Mouse (Mus musculus): ENCODE results near the gene Gpr139. TPM values are rescaled to one million over a fixed set of nuclear protein-coding genes. Genes with fewer than 3 reads are reported as not detected.
A peak's percentile ranks its signal among the peaks of the same experiment; 100 is the strongest.

The Gpr139 gene
- polyA plus RNA-seq (2015; fragmentation: Nextera tagmentation; extraction: Ambion mirVana): not detected in 2 replicates

DNA sequence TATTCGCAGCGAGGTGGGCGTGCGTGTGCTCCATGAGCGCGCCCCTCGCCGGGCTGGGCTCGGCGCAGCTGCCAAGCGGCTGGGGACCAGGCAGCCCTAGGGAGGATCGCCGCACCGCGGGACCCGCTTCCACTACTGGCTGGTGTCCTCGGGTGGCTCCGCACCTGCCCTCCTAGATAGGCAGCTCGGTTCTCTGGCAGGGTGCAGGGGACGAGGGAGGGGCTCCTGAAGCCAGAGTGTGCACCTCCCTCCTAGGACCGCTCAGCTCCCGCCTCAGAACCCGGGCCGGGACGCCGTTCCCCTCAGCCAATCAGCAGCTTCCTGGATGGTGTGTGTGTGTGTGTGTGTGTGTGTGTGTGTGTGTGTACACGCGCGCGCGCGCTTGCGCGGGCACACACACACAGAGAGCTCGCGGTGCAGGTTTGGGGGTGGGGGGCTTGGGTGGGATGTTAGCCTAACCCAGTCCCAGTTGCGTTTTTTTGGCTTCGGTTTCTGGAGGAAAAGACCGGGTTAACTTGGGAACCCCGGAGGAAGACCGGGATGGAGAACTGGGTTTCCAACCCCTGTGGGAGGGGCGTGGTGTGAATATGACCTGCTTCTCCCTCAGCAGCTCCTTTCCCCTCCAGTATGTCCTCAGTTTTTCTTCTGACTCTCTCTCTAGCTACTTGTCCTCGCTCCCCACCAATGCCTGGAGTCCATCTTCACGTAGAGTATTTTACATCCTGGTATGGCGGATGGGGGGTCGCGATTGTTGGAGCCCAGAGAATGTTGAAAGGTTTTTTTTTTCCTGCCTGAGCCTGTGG, at the start of gene Gpr139:
Gpr139 (minus strand) TSS at position 263 of the 803 bp plus-strand sequence.
- peaks cover 7% of the 10 kb centered on the region; the same call in 1 of the 2 replicates for H3K4me1 ChIP-seq
- ATAC-seq (ENCODE audit: insufficient number of reproducible peaks, low FRiP score, low TSS enrichment, low read depth): peak; percentile 58
- peaks cover 50% of the 10 kb centered on the region for H3K27me3 ChIP-seq
- H3K27ac ChIP-seq (replicated peaks): no peak within 1 kb of the TSS
- under 1% methylated on average over 47 of the region's 47 CpGs for WGBS
- H3K9ac ChIP-seq: no peak within 1 kb of the TSS
- H3K9me3 ChIP-seq (replicated peaks): no peaks in the 10 kb centered on the region
- peak within 1 kb of the TSS; percentile 43 for H3K4me3 ChIP-seq (replicated peaks)
- peak within 1 kb of the TSS; percentile 80 for H3K4me2 ChIP-seq (replicated peaks)
- no peaks in the 10 kb centered on the region for H3K36me3 ChIP-seq

DNA sequence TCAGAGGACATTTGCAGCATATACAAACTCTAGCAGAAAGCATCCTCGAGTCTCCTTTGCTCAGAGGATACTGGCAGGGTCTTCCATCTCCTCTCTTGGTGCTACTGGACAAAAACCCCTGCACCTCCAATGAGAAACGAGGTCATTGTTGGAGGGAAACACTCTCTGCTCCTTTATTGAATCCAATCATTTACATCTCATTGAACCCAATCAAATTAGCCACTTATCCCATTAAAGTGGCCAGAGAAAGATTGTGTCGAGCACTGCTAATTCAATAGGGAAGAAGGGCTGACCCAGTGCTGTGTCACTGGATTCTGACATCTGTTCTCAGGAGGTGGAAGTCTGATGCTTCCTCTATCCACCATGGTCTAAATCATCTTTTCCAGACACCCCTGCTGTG, 46.6 kb upstream of the Gpr139 start:
- H3K9me3 ChIP-seq (replicated peaks): no peaks in the 10 kb centered on the region
- H3K36me3 ChIP-seq: no peaks in the 10 kb centered on the region
- no peak overlapping the region for H3K27ac ChIP-seq (replicated peaks)
- no peaks in the 10 kb centered on the region for H3K4me1 ChIP-seq
- 56% methylated on average over 3 of the region's 3 CpGs for WGBS
- no peak for ATAC-seq (ENCODE audit: insufficient number of reproducible peaks, low FRiP score, low TSS enrichment, low read depth)
- H3K4me2 ChIP-seq (replicated peaks): no peak overlapping the region
- no peak overlapping the region for H3K9ac ChIP-seq
- H3K27me3 ChIP-seq: no peaks in the 10 kb centered on the region
- H3K4me3 ChIP-seq (replicated peaks): no peak overlapping the region

DNA sequence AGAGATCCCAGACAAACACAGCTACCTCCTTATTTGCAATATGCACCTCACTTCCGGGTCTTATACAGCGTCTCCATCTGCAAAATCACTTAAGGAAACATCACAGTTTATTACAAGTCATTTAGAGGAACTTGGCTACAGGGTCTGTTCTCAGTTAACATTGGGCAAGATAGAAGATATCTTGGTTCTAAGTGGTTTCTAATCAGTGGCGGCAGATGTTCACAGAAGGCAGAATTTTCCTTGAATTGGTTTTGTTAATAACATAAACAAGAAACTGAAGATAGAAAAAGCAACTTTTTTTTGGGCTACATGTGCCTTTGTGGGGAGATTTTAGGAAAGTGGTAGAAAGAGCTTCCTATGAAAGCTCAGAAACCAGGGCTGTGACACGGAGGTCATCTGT, 38.3 kb upstream of the Gpr139 start:
- Histone ChIP-seq H3K27ac (replicated peaks) (no peak overlapping the region), H3K27me3 (no peaks in the 10 kb centered on the region), H3K9ac (no peak overlapping the region), H3K4me3 (replicated peaks) (no peak overlapping the region), H3K4me1 (no peaks in the 10 kb centered on the region), H3K4me2 (replicated peaks) (no peak overlapping the region), H3K9me3 (replicated peaks) (no peaks in the 10 kb centered on the region), H3K36me3 (no peaks in the 10 kb centered on the region)
- WGBS: 83% methylated on average over 4 of the region's 4 CpGs
- ATAC-seq (ENCODE audit: insufficient number of reproducible peaks, low FRiP score, low TSS enrichment, low read depth): no peak

DNA sequence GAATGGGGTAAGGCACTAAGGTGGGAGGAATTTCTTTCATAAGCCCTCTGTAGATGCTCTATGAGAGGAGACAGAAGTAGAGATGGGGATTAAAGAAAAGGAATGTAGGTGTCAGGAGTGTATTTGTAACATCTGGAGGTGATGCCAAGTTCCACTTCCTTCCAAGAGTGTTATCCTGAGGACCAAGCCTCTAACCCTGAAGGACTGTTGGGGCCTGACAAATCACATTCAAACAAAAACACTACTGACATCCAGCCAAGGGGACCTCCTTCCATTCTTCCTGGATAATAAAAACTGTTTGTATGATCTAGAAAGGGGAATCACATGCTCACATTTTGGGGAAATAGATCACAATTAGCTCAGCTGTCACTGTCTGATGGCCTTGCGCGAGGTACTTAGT, 34.7 kb upstream of the Gpr139 start:
- H3K4me2 ChIP-seq (replicated peaks): no peak overlapping the region
- no peaks in the 10 kb centered on the region for H3K36me3 ChIP-seq
- H3K4me3 ChIP-seq (replicated peaks): no peak overlapping the region
- H3K9me3 ChIP-seq (replicated peaks): no peaks in the 10 kb centered on the region
- no peak overlapping the region for H3K27ac ChIP-seq (replicated peaks)
- H3K9ac ChIP-seq: no peak overlapping the region
- no peaks in the 10 kb centered on the region for H3K27me3 ChIP-seq
- H3K4me1 ChIP-seq: no peaks in the 10 kb centered on the region
- 92% methylated on average over 2 of the region's 2 CpGs for WGBS
- ATAC-seq (ENCODE audit: insufficient number of reproducible peaks, low FRiP score, low TSS enrichment, low read depth): no peak

DNA sequence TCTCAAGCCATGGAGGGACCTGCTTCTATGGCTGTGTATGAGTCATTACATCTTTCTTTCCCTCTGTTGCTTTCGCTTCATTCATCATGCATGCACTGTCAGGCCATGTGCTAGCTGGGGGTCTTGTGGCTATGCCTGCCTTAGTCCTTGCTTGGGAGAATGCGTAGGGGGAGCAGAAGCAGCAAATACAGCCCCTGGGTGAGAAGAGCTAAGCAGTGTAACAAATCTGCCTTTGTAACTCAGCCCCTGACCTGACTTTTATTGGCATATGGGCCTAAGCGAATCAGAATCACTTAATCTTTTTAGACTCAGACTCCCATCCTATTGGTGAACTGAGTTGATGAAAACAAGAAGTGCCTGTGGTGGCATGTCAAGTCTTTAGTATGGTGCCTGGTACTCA, 22.8 kb upstream of the Gpr139 start:
- H3K27me3 ChIP-seq: no peaks in the 10 kb centered on the region
- H3K4me2 ChIP-seq (replicated peaks): no peak overlapping the region
- no peaks in the 10 kb centered on the region for H3K9me3 ChIP-seq (replicated peaks)
- no peak overlapping the region for H3K9ac ChIP-seq
- WGBS: 64% methylated on average over 3 of the region's 3 CpGs
- H3K27ac ChIP-seq (replicated peaks): no peak overlapping the region
- H3K4me1 ChIP-seq: no peaks in the 10 kb centered on the region
- ATAC-seq (ENCODE audit: insufficient number of reproducible peaks, low FRiP score, low TSS enrichment, low read depth): no peak
- H3K4me3 ChIP-seq (replicated peaks): no peak overlapping the region
- no peaks in the 10 kb centered on the region for H3K36me3 ChIP-seq

DNA sequence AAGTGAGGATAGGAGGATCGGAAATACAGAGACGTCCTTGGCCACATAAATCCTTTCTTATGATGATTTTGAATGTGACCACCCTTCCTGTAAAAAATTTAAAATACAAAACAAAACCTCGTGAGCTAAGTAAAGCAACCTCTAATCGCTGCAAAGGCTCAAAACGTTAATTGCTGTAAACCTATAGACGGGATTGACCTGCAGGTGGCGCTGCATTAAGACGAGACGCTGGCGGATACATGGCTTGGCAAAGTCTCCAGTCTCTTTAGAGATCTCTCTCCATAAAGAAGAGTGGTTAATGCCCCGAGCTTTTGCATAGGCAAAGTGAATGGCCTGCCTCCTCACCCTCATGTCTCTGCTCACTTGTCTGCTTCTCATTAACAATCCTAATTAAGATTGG, 2.0 kb upstream of the Gpr139 start:
- H3K4me2 ChIP-seq (replicated peaks): no peak overlapping the region
- no peak overlapping the region for H3K27ac ChIP-seq (replicated peaks)
- H3K9ac ChIP-seq: no peak overlapping the region
- H3K4me1 ChIP-seq: peaks cover 7% of the 10 kb centered on the region; the same call in 1 of the 2 replicates
- H3K4me3 ChIP-seq (replicated peaks): no peak overlapping the region
- no peaks in the 10 kb centered on the region for H3K9me3 ChIP-seq (replicated peaks)
- H3K27me3 ChIP-seq: peaks cover 50% of the 10 kb centered on the region
- 12% methylated on average over 11 of the region's 11 CpGs for WGBS
- ATAC-seq (ENCODE audit: insufficient number of reproducible peaks, low FRiP score, low TSS enrichment, low read depth): no peak
- H3K36me3 ChIP-seq: no peaks in the 10 kb centered on the region

DNA sequence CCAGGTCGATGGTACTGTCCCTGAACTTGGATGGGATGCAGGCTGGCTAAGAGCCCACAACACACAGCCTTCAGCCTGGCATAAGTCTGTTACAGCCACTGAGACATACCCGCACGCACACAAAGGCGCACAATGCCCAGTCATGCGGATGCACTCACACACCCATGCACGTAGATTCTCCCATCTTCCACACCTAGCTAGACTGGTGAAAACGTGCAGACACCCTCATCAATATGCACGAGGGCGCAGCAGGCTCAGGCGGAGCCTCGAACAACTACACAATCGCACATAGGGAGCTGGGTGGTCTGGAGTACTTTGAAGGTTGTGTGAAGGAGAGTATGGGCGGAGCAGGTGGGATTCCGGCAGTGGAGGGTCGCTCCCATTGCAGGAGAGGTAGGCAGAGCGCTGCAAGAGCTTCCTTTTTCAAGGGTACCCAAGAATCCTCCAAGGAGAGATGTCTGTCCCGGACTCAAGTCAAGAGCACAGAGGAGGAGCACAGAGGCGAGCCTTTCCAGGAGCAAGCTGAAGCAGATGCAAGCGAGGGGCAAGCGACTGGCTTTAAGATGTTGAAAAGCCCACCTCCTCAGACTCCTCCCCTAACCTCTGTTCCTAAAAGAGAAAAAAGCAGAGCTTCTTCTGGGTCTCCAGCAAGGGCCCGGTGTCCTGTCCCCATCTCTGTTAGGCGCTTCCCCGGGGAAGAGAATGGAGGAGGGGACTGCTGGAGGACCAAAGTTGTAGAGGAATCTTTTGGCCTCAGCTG, 958 bp upstream of the Gpr139 start:
- H3K4me2 ChIP-seq (replicated peaks): peak overlapping the region; percentile 80
- H3K4me3 ChIP-seq (replicated peaks): peak overlapping the region; percentile 43; the same call in 1 of the 2 replicates
- H3K27ac ChIP-seq (replicated peaks): no peak overlapping the region
- H3K9ac ChIP-seq: no peak overlapping the region
- no peaks in the 10 kb centered on the region for H3K36me3 ChIP-seq
- H3K27me3 ChIP-seq: peaks cover 50% of the 10 kb centered on the region
- no peak for ATAC-seq (ENCODE audit: insufficient number of reproducible peaks, low FRiP score, low TSS enrichment, low read depth)
- H3K4me1 ChIP-seq: peaks cover 7% of the 10 kb centered on the region; the same call in 1 of the 2 replicates
- 3% methylated on average over 23 of the region's 23 CpGs for WGBS
- no peaks in the 10 kb centered on the region for H3K9me3 ChIP-seq (replicated peaks)

DNA sequence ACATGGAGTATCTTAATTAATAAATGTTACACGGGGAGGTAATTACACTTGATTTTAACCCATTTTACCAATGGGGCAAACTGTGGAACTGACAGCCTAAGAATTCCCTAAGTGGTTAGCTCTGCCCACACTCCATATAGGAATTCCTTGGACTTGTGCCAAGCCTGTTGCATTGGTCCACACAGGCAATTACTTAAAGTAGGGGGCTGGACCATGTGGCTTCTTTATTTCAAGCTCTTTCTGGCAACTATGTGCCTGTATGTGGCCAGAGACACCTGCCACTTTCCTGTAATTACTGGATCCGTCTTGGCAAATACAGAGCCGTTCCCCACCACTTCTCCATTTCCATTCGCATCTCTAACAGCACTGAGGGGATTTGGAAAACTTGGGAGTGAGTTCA, 3.4 kb downstream of the Gpr139 start:
- no peak overlapping the region for H3K4me3 ChIP-seq (replicated peaks)
- ATAC-seq (ENCODE audit: insufficient number of reproducible peaks, low FRiP score, low TSS enrichment, low read depth): no peak; the same call in 1 of the 2 replicates
- H3K9me3 ChIP-seq (replicated peaks): no peaks in the 10 kb centered on the region
- WGBS: 53% methylated on average over 4 of the region's 4 CpGs
- H3K4me1 ChIP-seq: peaks cover 7% of the 10 kb centered on the region; the same call in 1 of the 2 replicates
- no peak overlapping the region for H3K4me2 ChIP-seq (replicated peaks)
- peaks cover 43% of the 10 kb centered on the region for H3K27me3 ChIP-seq
- no peak overlapping the region for H3K27ac ChIP-seq (replicated peaks)
- no peaks in the 10 kb centered on the region for H3K36me3 ChIP-seq
- H3K9ac ChIP-seq: no peak overlapping the region

DNA sequence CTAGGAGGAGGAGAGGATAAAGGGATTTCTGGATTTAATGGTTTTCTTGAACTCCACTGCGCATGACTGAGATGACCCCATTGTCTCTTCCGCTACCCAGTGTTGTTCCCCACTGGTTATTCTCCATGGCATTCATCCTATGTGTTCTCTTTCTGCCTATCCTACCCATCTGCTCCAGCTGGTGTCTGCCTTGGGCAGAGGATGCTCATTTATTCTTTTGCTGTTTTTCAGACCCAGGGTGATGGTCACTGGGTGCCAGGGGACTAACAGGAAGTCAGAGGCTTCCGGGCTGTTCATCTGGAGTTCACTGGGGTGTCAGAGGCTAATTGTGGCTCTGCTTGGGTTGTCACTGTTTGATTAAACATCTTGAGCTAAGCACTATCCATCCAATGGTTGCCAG, 24.4 kb downstream of the Gpr139 start:
- no peak overlapping the region for H3K27ac ChIP-seq (replicated peaks)
- WGBS: 80% methylated on average over 3 of the region's 3 CpGs
- H3K27me3 ChIP-seq: no peaks in the 10 kb centered on the region
- H3K4me1 ChIP-seq: no peaks in the 10 kb centered on the region
- no peak overlapping the region for H3K4me3 ChIP-seq (replicated peaks)
- no peak for ATAC-seq (ENCODE audit: insufficient number of reproducible peaks, low FRiP score, low TSS enrichment, low read depth)
- H3K4me2 ChIP-seq (replicated peaks): no peak overlapping the region
- no peak overlapping the region for H3K9ac ChIP-seq
- no peaks in the 10 kb centered on the region for H3K9me3 ChIP-seq (replicated peaks)
- no peaks in the 10 kb centered on the region for H3K36me3 ChIP-seq

DNA sequence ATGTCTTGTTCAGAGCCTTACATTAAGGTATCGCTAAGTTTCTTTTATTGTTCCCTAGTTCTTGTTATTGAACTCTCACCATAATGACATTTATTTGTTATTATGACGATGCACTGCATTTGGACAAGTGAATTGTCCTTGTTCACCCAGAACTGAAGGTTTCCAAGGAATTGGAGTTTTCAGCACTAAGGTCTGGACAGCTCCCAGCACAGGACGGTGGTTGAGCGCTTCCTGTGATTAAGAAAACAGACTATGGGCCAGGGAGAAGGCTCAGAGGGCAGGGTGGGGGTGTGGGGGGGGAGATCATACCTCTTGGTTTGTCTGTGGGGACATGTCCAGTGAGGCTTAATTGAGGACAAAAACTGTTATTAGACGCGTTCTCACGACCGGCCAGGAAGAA, 72.6 kb downstream of the Gpr139 start:
- Histone ChIP-seq H3K4me1 (no peaks in the 10 kb centered on the region), H3K27me3 (no peaks in the 10 kb centered on the region), H3K9ac (no peak overlapping the region), H3K36me3 (no peaks in the 10 kb centered on the region), H3K4me3 (replicated peaks) (no peak overlapping the region), H3K4me2 (replicated peaks) (no peak overlapping the region), H3K27ac (replicated peaks) (no peak overlapping the region), H3K9me3 (replicated peaks) (no peaks in the 10 kb centered on the region)
- 56% methylated on average over 8 of the region's 8 CpGs for WGBS
- ATAC-seq (ENCODE audit: insufficient number of reproducible peaks, low FRiP score, low TSS enrichment, low read depth): no peak

DNA sequence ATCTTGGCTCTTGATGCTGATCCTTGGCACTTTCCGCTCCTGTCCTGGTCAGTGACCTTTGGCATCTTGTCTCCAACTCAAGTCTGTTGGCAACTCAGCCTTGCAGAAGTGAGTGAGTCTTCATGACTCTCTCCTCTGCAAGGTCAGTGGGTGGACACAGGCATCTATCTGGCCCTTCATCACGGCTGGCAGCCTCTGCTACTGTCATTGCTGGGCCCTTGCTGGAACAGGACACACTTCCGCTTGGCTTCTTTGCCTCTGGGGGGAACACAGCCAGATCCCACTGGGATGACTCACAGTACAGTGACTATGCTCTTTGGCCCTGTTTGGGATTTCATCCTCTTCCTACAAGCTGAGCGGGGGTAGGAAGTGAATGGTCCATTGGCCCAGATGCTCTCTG, 78.5 kb downstream of the Gpr139 start:
- Histone ChIP-seq H3K4me3 (replicated peaks) (no peak overlapping the region), H3K27ac (replicated peaks) (no peak overlapping the region), H3K36me3 (no peaks in the 10 kb centered on the region), H3K27me3 (no peaks in the 10 kb centered on the region), H3K4me2 (replicated peaks) (no peak overlapping the region), H3K4me1 (no peaks in the 10 kb centered on the region), H3K9ac (no peak overlapping the region), H3K9me3 (replicated peaks) (no peaks in the 10 kb centered on the region)
- no peak for ATAC-seq (ENCODE audit: insufficient number of reproducible peaks, low FRiP score, low TSS enrichment, low read depth)
- WGBS: 79% methylated on average over 4 of the region's 4 CpGs
